ENCODE assay signal across 8 mouse cellular contexts in the genomic region with DNA sequence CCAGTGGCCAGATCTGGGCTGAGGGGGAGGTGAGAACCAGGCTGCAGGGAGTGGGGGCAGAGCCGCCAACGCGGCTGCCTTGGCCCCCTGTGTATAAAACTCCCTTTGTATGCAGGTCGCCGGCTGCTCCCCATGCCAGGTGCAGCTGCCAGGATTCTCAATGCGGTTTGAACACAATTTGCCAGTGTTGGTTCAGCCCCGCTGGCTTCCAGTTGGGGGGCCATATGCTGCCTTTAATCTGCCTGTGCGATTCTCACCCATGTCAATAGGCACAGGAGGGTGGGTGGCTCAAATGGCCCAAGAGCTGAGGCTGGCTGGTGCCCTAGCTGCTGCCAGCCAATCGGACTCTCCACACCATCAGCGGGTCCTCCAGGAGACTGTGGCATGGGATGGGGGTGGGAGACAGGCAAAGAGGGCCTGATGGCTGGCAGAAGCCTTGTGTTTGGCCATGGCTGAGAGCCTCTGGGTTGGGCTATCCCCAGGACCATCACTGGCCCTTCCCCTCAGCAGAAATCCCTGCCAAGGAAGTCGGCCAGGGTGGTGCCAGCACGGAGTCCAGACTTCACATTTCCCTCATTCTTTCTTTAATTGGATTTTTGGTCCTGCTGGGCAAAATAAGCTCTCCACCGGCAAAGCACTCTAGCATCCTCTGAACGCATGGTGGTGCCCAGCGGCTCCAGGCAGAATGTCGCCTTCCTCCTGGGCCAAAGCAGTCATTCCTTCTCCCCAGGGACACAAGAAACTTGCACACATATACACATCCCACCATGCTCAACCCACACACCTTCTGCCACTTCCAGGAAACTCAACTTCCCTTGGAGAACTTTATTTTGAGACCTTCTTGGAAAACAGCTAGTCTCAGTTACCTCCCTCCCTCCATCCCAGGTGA.
DNase-seq lines count a peak whose midpoint lies in the region; ATAC-seq lines count a peak whose summit lies in the region.

No protein-coding gene starts in this region.

- peak; percentile 81 for ATAC-seq in hindbrain, embryonic 13.5 days (ENCODE audit: low FRiP score)
- peak; percentile 88 for ATAC-seq in forebrain, embryonic 15.5 days (replicated peaks)
- peak; percentile 76 for ATAC-seq in midbrain, embryonic 14.5 days (ENCODE audit: low FRiP score, low TSS enrichment)
- ATAC-seq in liver, embryonic 11.5 days (replicated peaks; ENCODE audit: low FRiP score) = no peak

- no peaks in the 10 kb centered on the region for H3K36me3 ChIP-seq in hindbrain, embryonic 13.5 days
- H3K36me3 ChIP-seq in hindbrain, embryonic 10.5 days = no peaks in the 10 kb centered on the region
- H3K36me3 ChIP-seq in forebrain, embryonic 15.5 days = no peaks in the 10 kb centered on the region
- H3K36me3 ChIP-seq in midbrain, embryonic 14.5 days (ENCODE audit: control insufficient read depth, insufficient read depth, low read length) = no peaks in the 10 kb centered on the region
- H3K36me3 ChIP-seq in liver, embryonic 11.5 days (ENCODE audit: control insufficient read depth, insufficient read depth, low read length) = no peaks in the 10 kb centered on the region

- H3K4me2 ChIP-seq in hindbrain, embryonic 13.5 days = no peak overlapping the region
- H3K4me2 ChIP-seq in forebrain, embryonic 15.5 days (replicated peaks) = no peak overlapping the region
- no peak overlapping the region for H3K4me2 ChIP-seq in midbrain, embryonic 14.5 days (ENCODE audit: low read length)
- no peak overlapping the region for H3K4me2 ChIP-seq in liver, embryonic 11.5 days

- DNase-seq in hindbrain, embryonic 10.5 days (ENCODE audit: low spot score) = no peak
- peak; percentile 37 for DNase-seq in brain, embryonic 18.5 days (ENCODE audit: low read depth, low spot score)
- peak; percentile 65 for DNase-seq in midbrain, embryonic 14.5 days
- DNase-seq in liver, embryonic 11.5 days (ENCODE audit: low spot score) = no peak
- DNase-seq in kidney, adult 11 months = no peak
- no peak for DNase-seq in ovary, postnatal 14 days (ENCODE audit: low spot score)

- H3K9me3 ChIP-seq in hindbrain, embryonic 13.5 days = no peaks in the 10 kb centered on the region
- H3K9me3 ChIP-seq in hindbrain, embryonic 10.5 days = no peaks in the 10 kb centered on the region
- no peaks in the 10 kb centered on the region for H3K9me3 ChIP-seq in forebrain, embryonic 15.5 days
- no peaks in the 10 kb centered on the region for H3K9me3 ChIP-seq in midbrain, embryonic 14.5 days (ENCODE audit: control insufficient read depth, low read length)
- H3K9me3 ChIP-seq in liver, embryonic 11.5 days (ENCODE audit: control insufficient read depth, low read length) = no peaks in the 10 kb centered on the region

- H3K27me3 ChIP-seq in hindbrain, embryonic 13.5 days = peaks cover 16% of the 10 kb centered on the region; the same call in 1 of the 2 replicates
- H3K27me3 ChIP-seq in hindbrain, embryonic 10.5 days (ENCODE audit: insufficient read depth, poor library complexity, severe bottlenecking) = peaks cover 59% of the 10 kb centered on the region
- no peaks in the 10 kb centered on the region for H3K27me3 ChIP-seq in forebrain, embryonic 15.5 days
- no peaks in the 10 kb centered on the region for H3K27me3 ChIP-seq in midbrain, embryonic 14.5 days (ENCODE audit: control insufficient read depth, insufficient read depth, low read length)
- H3K27me3 ChIP-seq in liver, embryonic 11.5 days (replicated peaks; ENCODE audit: control insufficient read depth, insufficient read depth, low read length) = peaks cover 5% of the 10 kb centered on the region

- peaks cover 17% of the 10 kb centered on the region for H3K4me1 ChIP-seq in hindbrain, embryonic 13.5 days (replicated peaks)
- H3K4me1 ChIP-seq in hindbrain, embryonic 10.5 days (replicated peaks) = peaks cover 15% of the 10 kb centered on the region
- H3K4me1 ChIP-seq in forebrain, embryonic 15.5 days = peaks cover 22% of the 10 kb centered on the region
- H3K4me1 ChIP-seq in midbrain, embryonic 14.5 days (ENCODE audit: control insufficient read depth, insufficient read depth, low read length) = 0 out of 2 replicates have a peak, but pooled peaks cover 8% of the 10 kb centered on the region
- no peaks in the 10 kb centered on the region for H3K4me1 ChIP-seq in liver, embryonic 11.5 days (replicated peaks; ENCODE audit: control insufficient read depth, insufficient read depth, low read length)

- no peak overlapping the region for H3K4me3 ChIP-seq in hindbrain, embryonic 13.5 days
- H3K4me3 ChIP-seq in hindbrain, embryonic 10.5 days = no peak overlapping the region
- H3K4me3 ChIP-seq in forebrain, embryonic 15.5 days = no peak overlapping the region
- no peak overlapping the region for H3K4me3 ChIP-seq in midbrain, embryonic 14.5 days (replicated peaks; ENCODE audit: low read depth, low read length)
- no peak overlapping the region for H3K4me3 ChIP-seq in liver, embryonic 11.5 days (ENCODE audit: low read depth, low read length)

- WGBS in hindbrain, embryonic 13.5 days = 44% methylated on average over 16 of the region's 16 CpGs
- WGBS in hindbrain, embryonic 10.5 days = 52% methylated on average over 16 of the region's 16 CpGs
- WGBS in forebrain, embryonic 15.5 days = 29% methylated on average over 16 of the region's 16 CpGs
- WGBS in midbrain, embryonic 14.5 days = 42% methylated on average over 16 of the region's 16 CpGs
- 64% methylated on average over 16 of the region's 16 CpGs for WGBS in liver, embryonic 11.5 days

- H3K9ac ChIP-seq in hindbrain, embryonic 13.5 days = no peak overlapping the region
- H3K9ac ChIP-seq in forebrain, embryonic 15.5 days (replicated peaks) = no peak overlapping the region
- no peak overlapping the region for H3K9ac ChIP-seq in midbrain, embryonic 14.5 days (replicated peaks; ENCODE audit: low read length)
- H3K9ac ChIP-seq in liver, embryonic 11.5 days (ENCODE audit: low read depth, low read length) = no peak overlapping the region

- H3K27ac ChIP-seq in hindbrain, embryonic 13.5 days = no peak overlapping the region; the same call in 1 of the 2 replicates
- no peak overlapping the region for H3K27ac ChIP-seq in hindbrain, embryonic 10.5 days
- peak overlapping the region; percentile 24; the same call in 1 of the 2 replicates for H3K27ac ChIP-seq in forebrain, embryonic 15.5 days (replicated peaks)
- H3K27ac ChIP-seq in midbrain, embryonic 14.5 days (replicated peaks; ENCODE audit: low read depth, low read length) = no peak overlapping the region
- H3K27ac ChIP-seq in liver, embryonic 11.5 days (ENCODE audit: low read depth, low read length) = no peak overlapping the region

Comparison
In these comparisons a context has a peak if more than half of its experiments do, and no peak if none do; other contexts are left out.
1. DNase-seq: peak in brain, embryonic 18.5 days (single experiment) and midbrain, embryonic 14.5 days (single experiment); none in hindbrain, embryonic 10.5 days (single experiment), liver, embryonic 11.5 days (single experiment), kidney, adult 11 months (single experiment) and ovary, postnatal 14 days (single experiment).